Mouse (Mus musculus): ENCODE data around the gene Gss. TPM values are rescaled to one million over a fixed set of nuclear protein-coding genes. Genes with fewer than 3 reads are reported as not detected.

The Gss gene
- total and polyA plus RNA-seq, 2 experiments from 2014 or later = 11.9 TPM

GRCm38 (mm10) chr2:155517455-155518423, 74.9 kb downstream of the Gss start, which contains the start of the genes Acss2 and Ggt7:
Acss2 (plus strand) TSS chr2:155517948.
Ggt7 (minus strand) TSS chr2:155518237.
- TF ChIP-seq CTCF (IDR thresholded peaks at IDR 0.05; ENCODE audit: low read depth) = peak; percentile 83
- DNase-seq = peak; percentile 96
- ATAC-seq = peak; percentile 98
- Histone ChIP-seq H3K27ac (ENCODE audit: low read depth, low read length) (peak within 1 kb of the TSS; percentile 76), H3K36me3 (ENCODE audit: insufficient read depth) (no peaks in the 10 kb centered on the region), H3K9ac (peak within 1 kb of the TSS; percentile 62), H3K4me1 (ENCODE audit: insufficient read depth) (peaks cover 12% of the 10 kb centered on the region; the same call in 1 of the 2 replicates), H3K4me2 (ENCODE audit: low read depth) (peak within 1 kb of the TSS; percentile 76), H3K27me3 (ENCODE audit: insufficient read depth, low read length) (no peaks in the 10 kb centered on the region), H3K9me3 (ENCODE audit: low read length) (no peaks in the 10 kb centered on the region), H3K4me3 (ENCODE audit: low read depth, low read length) (peak within 1 kb of the TSS; percentile 81)
- 4% methylated on average over 69 of the region's 70 CpGs for WGBS

DNA sequence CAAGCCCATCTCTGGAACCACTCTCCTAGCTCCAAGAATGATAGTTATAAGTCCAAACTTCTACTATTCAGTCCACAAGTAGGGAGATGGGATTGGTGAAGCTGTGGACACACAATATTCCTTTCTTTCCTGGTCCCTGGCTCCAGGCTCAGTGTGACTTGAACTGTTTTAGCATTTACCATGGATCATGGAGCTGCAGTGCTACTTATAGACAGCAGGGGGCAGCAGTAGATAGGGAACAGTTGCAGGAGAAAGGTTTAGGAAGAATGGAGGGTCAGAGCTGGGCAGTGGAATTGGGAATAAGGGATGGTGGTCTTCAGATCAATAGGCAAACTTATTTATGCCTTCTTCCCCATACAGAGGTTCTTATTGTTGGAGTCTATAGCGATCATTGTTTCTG, 76.7 kb downstream of the Gss start:
- Histone ChIP-seq H3K4me1 (ENCODE audit: insufficient read depth) (peaks cover 17% of the 10 kb centered on the region; the same call in 1 of the 2 replicates), H3K4me3 (ENCODE audit: low read depth, low read length) (no peak overlapping the region), H3K9ac (no peak overlapping the region), H3K27me3 (ENCODE audit: insufficient read depth, low read length) (no peaks in the 10 kb centered on the region), H3K9me3 (ENCODE audit: low read length) (no peaks in the 10 kb centered on the region), H3K36me3 (ENCODE audit: insufficient read depth) (no peaks in the 10 kb centered on the region), H3K27ac (ENCODE audit: low read depth, low read length) (no peak overlapping the region), H3K4me2 (ENCODE audit: low read depth) (no peak overlapping the region)
- ATAC-seq (no peak), DNase-seq (peak; percentile 87)
- TF ChIP-seq CTCF (IDR thresholded peaks at IDR 0.05; ENCODE audit: low read depth) = peak; percentile 98
- 24% methylated on average over 1 of the region's 1 CpGs for WGBS

DNA sequence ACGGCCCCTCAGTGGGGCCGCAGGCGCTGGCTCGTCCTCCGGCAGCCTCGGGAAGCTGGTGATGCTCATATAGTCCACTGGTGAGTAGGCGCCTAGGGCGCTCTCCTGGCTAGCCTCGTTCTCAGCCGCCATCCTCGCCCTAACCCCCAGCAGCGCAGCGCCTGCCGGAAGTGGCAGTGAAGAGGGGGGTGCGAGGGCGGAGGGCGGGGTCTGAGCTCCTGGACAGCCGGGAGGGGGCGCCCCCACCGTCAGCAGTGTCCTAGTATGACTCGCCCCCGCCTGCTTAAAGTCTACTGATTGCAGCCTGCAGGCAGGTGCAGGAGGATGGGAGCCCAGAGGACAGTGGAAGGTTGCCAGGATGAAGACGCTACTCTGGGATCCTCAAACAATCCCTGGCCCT, 77.9 kb downstream of the Gss start:
- peak overlapping the region; percentile 80 for H3K27ac ChIP-seq (ENCODE audit: low read depth, low read length)
- TF ChIP-seq CTCF (IDR thresholded peaks at IDR 0.05; ENCODE audit: low read depth) = peak; percentile 64
- peak overlapping the region; percentile 81 for H3K4me2 ChIP-seq (ENCODE audit: low read depth)
- ATAC-seq (peak; percentile 30), DNase-seq (peak; percentile 83)
- H3K27me3 ChIP-seq (ENCODE audit: insufficient read depth, low read length) = no peaks in the 10 kb centered on the region
- H3K36me3 ChIP-seq (ENCODE audit: insufficient read depth) = no peaks in the 10 kb centered on the region; the same call in 1 of the 2 replicates
- no peaks in the 10 kb centered on the region for H3K9me3 ChIP-seq (ENCODE audit: low read length)
- peak overlapping the region; percentile 89 for H3K9ac ChIP-seq
- H3K4me1 ChIP-seq (ENCODE audit: insufficient read depth) = peaks cover 17% of the 10 kb centered on the region; the same call in 1 of the 2 replicates
- peak overlapping the region; percentile 79 for H3K4me3 ChIP-seq (ENCODE audit: low read depth, low read length)
- under 1% methylated on average over 22 of the region's 23 CpGs for WGBS

- 65% methylated on average over 5 of the region's 5 CpGs for WGBS
- ATAC-seq (no peak), DNase-seq (peak; percentile 45)
- H3K9me3 ChIP-seq (ENCODE audit: low read length) = no peaks in the 10 kb centered on the region
- no peaks in the 10 kb centered on the region; the same call in 1 of the 2 replicates for H3K36me3 ChIP-seq (ENCODE audit: insufficient read depth)
- H3K4me1 ChIP-seq (ENCODE audit: insufficient read depth) = peaks cover 17% of the 10 kb centered on the region; the same call in 1 of the 2 replicates
- peak overlapping the region; percentile 89 for H3K9ac ChIP-seq
- 0 out of 2 replicates have a peak overlapping the region, but pooled peaks have one; percentile 80 for H3K27ac ChIP-seq (ENCODE audit: low read depth, low read length)
- H3K4me3 ChIP-seq (ENCODE audit: low read depth, low read length) = peak overlapping the region; percentile 79
- peak overlapping the region; percentile 81 for H3K4me2 ChIP-seq (ENCODE audit: low read depth)
- no peak for TF ChIP-seq CTCF (IDR thresholded peaks at IDR 0.05; ENCODE audit: low read depth)
- no peaks in the 10 kb centered on the region for H3K27me3 ChIP-seq (ENCODE audit: insufficient read depth, low read length)
Observed at GRCm38 (mm10) chr2:155513543-155513942, 79.1 kb downstream of the Gss start.

MicroRNAs within 50 kb of the gene (microRNA counts, 519-probe panel; counts per million panel counts)
- not detected for microRNA mmu-miR-499

Small RNA genes lying within 50 kb of the gene (microRNA-seq; reads per million reads assigned to microRNA genes)
- 1.9 to 7.6 reads per million in 2 experiments for gene Mir499

Other genes with a start within 250 kb of the Gss start
- gene Pigu, start 235.4 kb downstream of the Gss start, total RNA-seq (2014; rRNA removed) = 26.5 and 31.2 TPM in 2 replicates
- 50.2 and 50.7 TPM in 2 replicates for gene Pigu, start 235.4 kb downstream of the Gss start, polyA plus RNA-seq (2015; fragmentation: Nextera tagmentation; extraction: Ambion mirVana)
- 76.0 and 100.0 TPM in 2 replicates for gene Trp53inp2, start 211.8 kb downstream of the Gss start, total RNA-seq (2014; rRNA removed)
- 58.6 and 60.2 TPM in 2 replicates for gene Trp53inp2, start 211.8 kb downstream of the Gss start, polyA plus RNA-seq (2015; fragmentation: Nextera tagmentation; extraction: Ambion mirVana)
- 32.4 and 45.8 TPM in 2 replicates for gene Ncoa6, start 118.9 kb downstream of the Gss start, total RNA-seq (2014; rRNA removed)
- gene Ncoa6, start 118.9 kb downstream of the Gss start, polyA plus RNA-seq (2015; fragmentation: Nextera tagmentation; extraction: Ambion mirVana) = 23.5 and 26.8 TPM in 2 replicates
- 25.5 and 27.7 TPM in 2 replicates for gene Acss2, start 74.9 kb downstream of the Gss start, total RNA-seq (2014; rRNA removed)
- gene Acss2, start 74.9 kb downstream of the Gss start, polyA plus RNA-seq (2015; fragmentation: Nextera tagmentation; extraction: Ambion mirVana) = 13.3 and 16.3 TPM in 2 replicates
- 131 and 137 TPM in 2 replicates for gene Ggt7, start 74.6 kb downstream of the Gss start, total RNA-seq (2014; rRNA removed)
- 78.5 and 85.3 TPM in 2 replicates for gene Ggt7, start 74.6 kb downstream of the Gss start, polyA plus RNA-seq (2015; fragmentation: Nextera tagmentation; extraction: Ambion mirVana)
- 0.29 and 1.0 TPM in 2 replicates for gene Myh7b, start 18.4 kb upstream of the Gss start, total RNA-seq (2014; rRNA removed)
- gene Myh7b, start 18.4 kb upstream of the Gss start, polyA plus RNA-seq (2015; fragmentation: Nextera tagmentation; extraction: Ambion mirVana) = 1.3 and 2.0 TPM in 2 replicates
- gene Trpc4ap, start 99.6 kb upstream of the Gss start, total RNA-seq (2014; rRNA removed) = 110 and 131 TPM in 2 replicates
- gene Trpc4ap, start 99.6 kb upstream of the Gss start, polyA plus RNA-seq (2015; fragmentation: Nextera tagmentation; extraction: Ambion mirVana) = 118 and 128 TPM in 2 replicates
- 35.9 and 41.9 TPM in 2 replicates for gene Edem2, start 136.7 kb upstream of the Gss start, total RNA-seq (2014; rRNA removed)
- gene Edem2, start 136.7 kb upstream of the Gss start, polyA plus RNA-seq (2015; fragmentation: Nextera tagmentation; extraction: Ambion mirVana) = 30.7 and 34.1 TPM in 2 replicates
- not detected in 2 replicates for gene Gm17581, start 143.1 kb upstream of the Gss start, total RNA-seq (2014; rRNA removed)
- not detected in 2 replicates for gene Gm17581, start 143.1 kb upstream of the Gss start, polyA plus RNA-seq (2015; fragmentation: Nextera tagmentation; extraction: Ambion mirVana)
- gene Procr, start 158.3 kb upstream of the Gss start, total RNA-seq (2014; rRNA removed) = 1.6 and 1.9 TPM in 2 replicates
- gene Procr, start 158.3 kb upstream of the Gss start, polyA plus RNA-seq (2015; fragmentation: Nextera tagmentation; extraction: Ambion mirVana) = 1.6 and 1.9 TPM in 2 replicates
- 124 and 128 TPM in 2 replicates for gene Mmp24, start 182.5 kb upstream of the Gss start, total RNA-seq (2014; rRNA removed)
- gene Mmp24, start 182.5 kb upstream of the Gss start, polyA plus RNA-seq (2015; fragmentation: Nextera tagmentation; extraction: Ambion mirVana) = 15.5 and 17.0 TPM in 2 replicates
- gene BC029722, start 226.6 kb upstream of the Gss start, total RNA-seq (2014; rRNA removed) = 26.4 and 31.4 TPM in 2 replicates
- gene BC029722, start 226.6 kb upstream of the Gss start, polyA plus RNA-seq (2015; fragmentation: Nextera tagmentation; extraction: Ambion mirVana) = 53.4 and 55.5 TPM in 2 replicates
- 91.9 and 99.3 TPM in 2 replicates for gene Eif6, start 234.1 kb upstream of the Gss start, total RNA-seq (2014; rRNA removed)
- 145 and 171 TPM in 2 replicates for gene Eif6, start 234.1 kb upstream of the Gss start, polyA plus RNA-seq (2015; fragmentation: Nextera tagmentation; extraction: Ambion mirVana)
- not detected in 2 replicates for gene Fam83c, start 242.0 kb upstream of the Gss start, total RNA-seq (2014; rRNA removed)
- gene Fam83c, start 242.0 kb upstream of the Gss start, polyA plus RNA-seq (2015; fragmentation: Nextera tagmentation; extraction: Ambion mirVana) = 0.06 and 0.12 TPM in 2 replicates

All from forebrain, postnatal 0 days (tissue).